Mouse (Mus musculus): ENCODE data around the gene Mep1a. TPM values are rescaled to one million over a fixed set of nuclear protein-coding genes. Genes with fewer than 3 reads are reported as not detected.
"Not testable (repeated sequence)": the region's sequence is repeated elsewhere in the genome, so short reads cannot be mapped to it uniquely, and the experiment has no call there.

The Mep1a gene
- total RNA-seq (2017): not detected in 3 replicates

- no peak for ATAC-seq (replicated peaks; ENCODE audit: insufficient number of reproducible peaks, low FRiP score, low TSS enrichment, poor library complexity, severe bottlenecking)
Observed at GRCm38 (mm10) chr17:43502592-43502991, at the start of gene Mep1a. TSS of gene Mep1a (minus strand) at chr17:43502812.

GRCm38 (mm10) chr17:43551122-43551630 lies 48.6 kb upstream of the Mep1a start:
- no peak for ATAC-seq (replicated peaks; ENCODE audit: insufficient number of reproducible peaks, low FRiP score, low TSS enrichment, poor library complexity, severe bottlenecking)

GRCm38 (mm10) chr17:43544040-43544439 lies 41.4 kb upstream of the Mep1a start:
- no peak for ATAC-seq (replicated peaks; ENCODE audit: insufficient number of reproducible peaks, low FRiP score, low TSS enrichment, poor library complexity, severe bottlenecking)

- ATAC-seq (replicated peaks; ENCODE audit: insufficient number of reproducible peaks, low FRiP score, low TSS enrichment, poor library complexity, severe bottlenecking): no peak
Observed at GRCm38 (mm10) chr17:43543539-43543938, 40.9 kb upstream of the Mep1a start, which contains the start of gene Ankrd66. TSS of gene Ankrd66 (minus strand) at chr17:43543639.

GRCm38 (mm10) chr17:43538767-43539166 lies 36.2 kb upstream of the Mep1a start:
- peak; percentile 88 for ATAC-seq (replicated peaks; ENCODE audit: insufficient number of reproducible peaks, low FRiP score, low TSS enrichment, poor library complexity, severe bottlenecking)

- not testable (repeated sequence) for ATAC-seq (replicated peaks; ENCODE audit: insufficient number of reproducible peaks, low FRiP score, low TSS enrichment, poor library complexity, severe bottlenecking)
Observed at GRCm38 (mm10) chr17:43536841-43537240, 34.2 kb upstream of the Mep1a start.

- ATAC-seq (replicated peaks; ENCODE audit: insufficient number of reproducible peaks, low FRiP score, low TSS enrichment, poor library complexity, severe bottlenecking): no peak
Observed at GRCm38 (mm10) chr17:43534362-43535222, 32.0 kb upstream of the Mep1a start.

- no peak for ATAC-seq (replicated peaks; ENCODE audit: insufficient number of reproducible peaks, low FRiP score, low TSS enrichment, poor library complexity, severe bottlenecking)
Observed at GRCm38 (mm10) chr17:43531192-43531591, 28.6 kb upstream of the Mep1a start.

- ATAC-seq (replicated peaks; ENCODE audit: insufficient number of reproducible peaks, low FRiP score, low TSS enrichment, poor library complexity, severe bottlenecking): no peak
Observed at GRCm38 (mm10) chr17:43530507-43530906, 27.9 kb upstream of the Mep1a start.

- ATAC-seq (replicated peaks; ENCODE audit: insufficient number of reproducible peaks, low FRiP score, low TSS enrichment, poor library complexity, severe bottlenecking): no peak
Observed at GRCm38 (mm10) chr17:43520166-43520565, 17.6 kb upstream of the Mep1a start.

GRCm38 (mm10) chr17:43518644-43519409 lies 16.2 kb upstream of the Mep1a start:
- ATAC-seq (replicated peaks; ENCODE audit: insufficient number of reproducible peaks, low FRiP score, low TSS enrichment, poor library complexity, severe bottlenecking): peak; percentile 71

- ATAC-seq (replicated peaks; ENCODE audit: insufficient number of reproducible peaks, low FRiP score, low TSS enrichment, poor library complexity, severe bottlenecking): no peak
Observed at GRCm38 (mm10) chr17:43510782-43511181, 8.2 kb upstream of the Mep1a start.

- no peak for ATAC-seq (replicated peaks; ENCODE audit: insufficient number of reproducible peaks, low FRiP score, low TSS enrichment, poor library complexity, severe bottlenecking)
Observed at GRCm38 (mm10) chr17:43504594-43504934, 2.0 kb upstream of the Mep1a start.

GRCm38 (mm10) chr17:43503861-43504593 lies 1.4 kb upstream of the Mep1a start:
- ATAC-seq (replicated peaks; ENCODE audit: insufficient number of reproducible peaks, low FRiP score, low TSS enrichment, poor library complexity, severe bottlenecking): no peak

- ATAC-seq (replicated peaks; ENCODE audit: insufficient number of reproducible peaks, low FRiP score, low TSS enrichment, poor library complexity, severe bottlenecking): no peak
Observed at GRCm38 (mm10) chr17:43501631-43502030, 981 bp downstream of the Mep1a start.

GRCm38 (mm10) chr17:43501223-43501622 lies 1.4 kb downstream of the Mep1a start:
- ATAC-seq (replicated peaks; ENCODE audit: insufficient number of reproducible peaks, low FRiP score, low TSS enrichment, poor library complexity, severe bottlenecking): no peak

GRCm38 (mm10) chr17:43500513-43500912 lies 2.1 kb downstream of the Mep1a start:
- no peak for ATAC-seq (replicated peaks; ENCODE audit: insufficient number of reproducible peaks, low FRiP score, low TSS enrichment, poor library complexity, severe bottlenecking)

- no peak for ATAC-seq (replicated peaks; ENCODE audit: insufficient number of reproducible peaks, low FRiP score, low TSS enrichment, poor library complexity, severe bottlenecking)
Observed at GRCm38 (mm10) chr17:43497521-43497920, 5.1 kb downstream of the Mep1a start.

GRCm38 (mm10) chr17:43495502-43495901 lies 7.1 kb downstream of the Mep1a start:
- no peak for ATAC-seq (replicated peaks; ENCODE audit: insufficient number of reproducible peaks, low FRiP score, low TSS enrichment, poor library complexity, severe bottlenecking)

Data from monocyte, adult 5-6 weeks (primary cell).